Mouse (Mus musculus): ENCODE results near the gene Ptch1.

Ptch1 gene

GRCm38 (mm10) chr13:63544119-63544966 is 29.1 kb downstream of the Ptch1 start:
- in situ Hi-C loops (cut with MboI; ENCODE audit: low pct_unique_long_range_greater_than_20kb in 1 of 2, low sequenced_read_pairs in 2 of 2, unreplicated experiment in 1 of 2), result no loop called here

DNA sequence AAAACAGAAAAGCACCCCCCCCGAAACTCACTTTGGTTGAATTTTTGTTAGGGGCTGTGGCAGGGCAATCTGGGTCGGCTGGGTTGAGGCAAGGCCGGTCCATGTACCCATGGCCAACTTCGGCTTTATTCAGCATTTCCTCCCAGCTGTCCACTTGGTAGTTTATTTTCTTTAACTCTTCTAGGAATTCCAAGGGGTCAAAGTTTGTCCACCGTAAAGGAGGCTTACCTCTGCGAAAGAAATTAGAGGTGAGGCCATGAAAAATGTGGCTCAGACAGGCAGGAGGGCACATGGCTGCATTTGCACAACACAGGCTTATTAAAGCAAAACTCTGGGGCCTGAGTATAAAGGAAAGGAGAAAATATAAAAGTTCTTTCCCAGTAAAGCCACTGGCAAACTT is 29.9 kb downstream of the Ptch1 start:
- in situ Hi-C loops (cut with MboI; ENCODE audit: low pct_unique_long_range_greater_than_20kb in 1 of 2, low sequenced_read_pairs in 2 of 2, unreplicated experiment in 1 of 2), result no loop called here

GRCm38 (mm10) chr13:63542796-63543384 is 30.5 kb downstream of the Ptch1 start:
- in situ Hi-C loops (cut with MboI; ENCODE audit: low pct_unique_long_range_greater_than_20kb in 1 of 2, low sequenced_read_pairs in 2 of 2, unreplicated experiment in 1 of 2), result no loop called here

DNA sequence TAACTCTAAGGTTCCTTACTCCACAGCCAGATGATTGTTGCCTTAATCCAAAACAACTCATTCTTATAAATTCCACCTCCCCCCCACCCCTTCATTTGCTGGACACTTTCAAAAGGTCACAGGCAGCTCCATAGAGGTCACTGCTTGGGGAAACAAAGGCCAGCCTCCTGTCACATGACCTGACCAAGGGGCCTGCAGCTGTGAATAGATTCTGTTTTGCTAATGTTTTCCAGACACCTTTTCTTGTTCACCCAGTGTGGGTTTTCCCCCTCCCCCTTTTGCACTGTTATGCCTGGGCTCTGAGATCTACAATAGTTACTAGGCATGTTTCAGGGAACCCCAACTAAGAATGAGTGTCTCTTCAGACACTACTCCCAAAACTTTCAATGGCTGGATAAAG is 31.9 kb downstream of the Ptch1 start:
- in situ Hi-C loops (cut with MboI; ENCODE audit: low pct_unique_long_range_greater_than_20kb in 1 of 2, low sequenced_read_pairs in 2 of 2, unreplicated experiment in 1 of 2), result no loop called here

- in situ Hi-C loops (cut with MboI; ENCODE audit: low pct_unique_long_range_greater_than_20kb in 1 of 2, low sequenced_read_pairs in 2 of 2, unreplicated experiment in 1 of 2), result no loop called here
Observed at GRCm38 (mm10) chr13:63540584-63540983, 32.8 kb downstream of the Ptch1 start.

DNA sequence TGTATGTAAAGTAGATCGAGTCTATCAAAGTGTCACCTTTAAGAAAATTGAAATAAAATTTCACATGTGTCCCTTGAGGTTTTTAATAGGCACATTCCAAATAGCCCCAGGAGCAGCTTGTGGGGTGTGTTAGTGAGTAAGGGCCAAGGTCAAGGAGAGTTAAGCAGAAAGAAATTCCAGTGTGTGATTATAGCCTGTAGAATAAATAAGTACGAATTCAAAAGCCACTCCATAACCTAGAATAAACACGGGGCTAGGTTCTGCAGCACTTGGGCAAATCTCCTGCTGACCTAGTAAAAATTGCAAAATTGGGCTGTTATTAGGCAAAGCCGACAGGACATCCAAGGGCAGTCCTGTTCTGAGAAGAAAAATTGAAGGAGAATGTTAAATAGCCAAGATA is 38.4 kb downstream of the Ptch1 start:
- in situ Hi-C loops (cut with MboI; ENCODE audit: low pct_unique_long_range_greater_than_20kb in 1 of 2, low sequenced_read_pairs in 2 of 2, unreplicated experiment in 1 of 2), result no loop called here

GRCm38 (mm10) chr13:63530857-63531256 is 42.5 kb downstream of the Ptch1 start:
- in situ Hi-C loops (cut with MboI; ENCODE audit: low pct_unique_long_range_greater_than_20kb in 1 of 2, low sequenced_read_pairs in 2 of 2, unreplicated experiment in 1 of 2), result no loop called here

GRCm38 (mm10) chr13:63530371-63530764 is 43.0 kb downstream of the Ptch1 start:
- in situ Hi-C loops (cut with MboI; ENCODE audit: low pct_unique_long_range_greater_than_20kb in 1 of 2, low sequenced_read_pairs in 2 of 2, unreplicated experiment in 1 of 2), result no loop called here

DNA sequence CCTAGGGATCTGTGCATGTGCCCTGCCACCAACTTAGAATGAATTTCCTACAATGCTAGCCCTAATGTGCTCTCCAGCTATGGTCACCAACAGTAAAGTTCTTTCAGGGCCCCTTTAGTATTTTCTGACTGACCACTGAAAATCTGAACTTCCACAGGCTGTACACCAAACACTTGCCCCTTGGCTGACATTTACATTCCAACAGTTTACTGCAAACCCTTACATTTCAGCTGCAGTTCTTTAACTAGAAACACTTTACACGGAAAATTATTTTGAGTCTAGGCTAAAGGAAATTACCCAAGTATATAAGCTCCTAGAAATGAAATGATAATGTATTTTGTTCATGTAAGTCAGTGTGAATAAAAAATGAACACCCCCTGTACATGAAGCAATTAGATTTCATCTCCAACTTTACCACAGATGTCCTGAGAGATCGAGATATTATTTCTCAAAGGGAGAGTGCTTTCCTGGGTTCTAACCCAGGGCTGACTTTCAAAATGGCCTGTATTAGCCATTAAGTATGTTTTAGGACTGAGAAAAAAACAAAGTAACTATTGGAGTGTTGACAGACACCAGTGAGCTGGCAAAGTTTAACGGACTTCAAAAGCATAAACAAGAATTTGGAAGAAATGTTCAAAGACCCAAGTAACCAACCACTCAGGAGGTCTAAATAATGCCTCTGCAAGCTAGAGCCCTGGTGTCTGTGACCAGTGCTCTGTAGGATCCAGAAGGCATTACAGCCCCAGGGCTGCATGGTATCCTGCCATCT is 43.6 kb downstream of the Ptch1 start:
- in situ Hi-C loops (cut with MboI; ENCODE audit: low pct_unique_long_range_greater_than_20kb in 1 of 2, low sequenced_read_pairs in 2 of 2, unreplicated experiment in 1 of 2), result no loop called here

GRCm38 (mm10) chr13:63528852-63529251 is 44.5 kb downstream of the Ptch1 start:
- in situ Hi-C loops (cut with MboI; ENCODE audit: low pct_unique_long_range_greater_than_20kb in 1 of 2, low sequenced_read_pairs in 2 of 2, unreplicated experiment in 1 of 2), result no loop called here

GRCm38 (mm10) chr13:63528164-63528675 is 45.2 kb downstream of the Ptch1 start:
- in situ Hi-C loops (cut with MboI; ENCODE audit: low pct_unique_long_range_greater_than_20kb in 1 of 2, low sequenced_read_pairs in 2 of 2, unreplicated experiment in 1 of 2), result no loop called here

DNA sequence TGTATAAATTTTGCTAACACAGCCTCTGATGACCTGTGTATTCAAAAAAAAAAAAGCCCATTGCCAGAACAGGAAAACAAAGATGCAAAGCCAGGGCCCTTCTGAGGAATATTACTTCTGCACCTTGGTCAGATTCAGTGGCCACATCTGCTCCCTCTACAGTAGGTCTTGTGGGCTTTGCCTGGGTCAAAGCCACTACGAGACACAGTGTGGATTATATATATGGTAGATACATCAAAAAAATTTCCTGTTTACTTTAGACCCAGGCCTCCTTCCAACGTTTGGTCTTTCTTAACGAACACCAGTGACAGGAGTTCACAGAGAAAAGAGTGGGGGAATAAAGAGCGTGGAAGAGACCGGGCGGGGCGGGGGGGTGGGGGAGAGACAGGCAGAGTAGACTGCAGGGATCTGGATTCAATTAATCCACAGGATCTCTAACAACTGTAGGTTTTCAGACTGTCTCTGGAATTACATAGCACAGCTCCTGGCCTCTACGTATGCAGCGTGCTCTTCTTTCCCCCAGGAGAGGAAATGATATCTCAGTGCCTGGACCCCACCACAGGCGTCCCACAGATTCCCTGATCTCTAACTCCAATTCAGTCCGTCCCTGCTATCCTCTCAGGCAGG is 47.7 kb downstream of the Ptch1 start:
- in situ Hi-C loops (cut with MboI; ENCODE audit: low pct_unique_long_range_greater_than_20kb in 1 of 2, low sequenced_read_pairs in 2 of 2, unreplicated experiment in 1 of 2), result no loop called here

DNA sequence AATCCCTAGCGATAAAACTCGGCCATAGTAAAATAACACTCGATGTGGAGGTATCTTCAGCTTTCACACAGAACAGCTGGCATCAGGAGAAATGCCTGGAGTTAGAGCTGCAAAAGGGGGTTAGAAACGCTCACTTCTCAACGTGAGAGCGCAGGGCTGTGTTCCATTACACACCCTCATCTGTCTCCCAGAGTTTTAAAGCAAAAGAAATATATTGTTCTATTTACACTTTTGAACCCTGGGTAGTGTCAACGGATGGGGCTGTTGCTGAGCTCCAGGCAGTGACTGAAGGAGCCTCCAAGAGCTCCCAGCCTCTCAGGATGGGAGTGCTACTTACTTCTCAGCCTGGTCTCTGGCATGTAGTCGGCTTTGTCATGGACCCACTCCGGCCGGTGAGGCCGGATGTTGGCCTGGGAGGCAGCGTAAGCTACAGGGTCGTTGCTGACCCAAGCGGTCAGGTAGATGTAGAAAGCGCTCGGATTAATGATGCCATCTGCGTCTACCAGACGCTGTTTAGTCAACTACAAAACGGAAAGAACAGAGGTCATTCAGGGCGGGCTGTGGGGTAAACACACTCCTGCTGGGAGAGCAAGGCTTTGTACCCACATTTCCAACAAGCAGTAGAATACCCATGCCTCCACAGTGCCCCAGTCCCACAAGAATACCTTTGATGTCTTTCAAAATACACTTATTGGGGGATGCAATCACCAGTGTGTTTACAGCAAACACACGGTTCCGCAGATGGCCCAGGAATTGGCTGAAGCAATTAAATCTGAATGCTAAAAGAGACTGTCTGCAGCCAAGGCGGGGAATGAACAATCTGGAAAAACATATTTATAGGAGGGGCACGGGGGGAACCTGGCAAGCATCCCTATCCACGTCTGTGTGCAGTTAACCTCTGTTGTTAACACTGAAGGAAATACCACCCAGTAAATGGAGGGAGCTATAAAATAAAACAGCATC is 48.5 kb downstream of the Ptch1 start:
- in situ Hi-C loops (cut with MboI; ENCODE audit: low pct_unique_long_range_greater_than_20kb in 1 of 2, low sequenced_read_pairs in 2 of 2, unreplicated experiment in 1 of 2), result loop anchor here in 1 of 2 experiments (25.0 kb wide), 1 partner anchor 512 kb away; no protein-coding TSS in a partner anchor

GRCm38 (mm10) chr13:63524061-63524460 is 49.3 kb downstream of the Ptch1 start:
- in situ Hi-C loops (cut with MboI; ENCODE audit: low pct_unique_long_range_greater_than_20kb in 1 of 2, low sequenced_read_pairs in 2 of 2, unreplicated experiment in 1 of 2), result loop anchor here in 1 of 2 experiments (25.0 kb wide), 1 partner anchor 513 kb away; no protein-coding TSS in a partner anchor

DNA sequence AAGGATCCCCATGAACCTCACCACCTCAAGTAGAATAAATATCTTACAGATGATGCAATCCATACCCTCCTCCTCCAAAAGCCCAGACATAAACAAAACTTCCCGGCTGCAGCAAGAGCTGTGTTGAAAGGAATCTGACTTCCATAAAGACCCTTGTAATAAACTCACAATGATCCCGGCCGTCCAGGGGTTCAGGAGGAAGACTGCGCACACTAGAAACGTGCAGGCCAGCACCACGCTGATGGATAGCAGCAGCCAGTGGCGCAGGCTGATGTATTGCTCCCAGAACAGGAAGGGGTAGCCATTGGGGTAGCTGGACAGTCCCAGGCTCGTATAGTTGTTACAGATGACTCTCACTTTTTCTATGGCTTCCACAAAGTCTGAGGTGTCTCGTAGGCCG is 50.6 kb downstream of the Ptch1 start:
- in situ Hi-C loops (cut with MboI; ENCODE audit: low pct_unique_long_range_greater_than_20kb in 1 of 2, low sequenced_read_pairs in 2 of 2, unreplicated experiment in 1 of 2), result loop anchor here in 1 of 2 experiments (25.0 kb wide), 1 partner anchor 514 kb away; no protein-coding TSS in a partner anchor

- in situ Hi-C loops (cut with MboI; ENCODE audit: low pct_unique_long_range_greater_than_20kb in 1 of 2, low sequenced_read_pairs in 2 of 2, unreplicated experiment in 1 of 2), result loop anchor here in 1 of 2 experiments (25.0 kb wide), 1 partner anchor 517 kb away; no protein-coding TSS in a partner anchor
Observed at GRCm38 (mm10) chr13:63520110-63520509, 53.3 kb downstream of the Ptch1 start.

DNA sequence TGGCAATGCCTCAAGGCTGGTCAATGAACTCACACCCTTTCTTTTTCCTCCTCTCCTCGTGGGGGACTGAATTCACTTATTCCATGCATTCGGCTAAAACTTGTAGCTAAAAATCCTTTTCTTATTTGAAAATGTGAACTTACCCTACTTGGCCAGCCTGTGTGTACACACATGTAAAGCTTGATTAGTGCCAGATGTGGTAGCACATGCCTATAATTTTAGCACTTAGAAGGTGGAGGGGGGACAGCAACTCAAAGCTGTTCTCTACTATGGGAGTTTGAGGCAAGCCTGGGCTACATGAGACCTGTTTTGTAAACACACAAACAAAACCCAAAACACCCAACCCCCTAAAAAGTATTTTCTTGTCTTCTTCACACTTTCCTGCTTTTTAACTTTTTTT is 56.9 kb downstream of the Ptch1 start:
- in situ Hi-C loops (cut with MboI; ENCODE audit: low pct_unique_long_range_greater_than_20kb in 1 of 2, low sequenced_read_pairs in 2 of 2, unreplicated experiment in 1 of 2), result loop anchor here in 1 of 2 experiments (25.0 kb wide), 1 partner anchor 521 kb away; no protein-coding TSS in a partner anchor

All from mouse embryonic stem cell (cell line).